Mouse (Mus musculus): ENCODE results near the gene Arl6. TPM values are rescaled to one million over a fixed set of nuclear protein-coding genes. Genes with fewer than 3 reads are reported as not detected.
A peak's percentile ranks its signal among the peaks of the same experiment; 100 is the strongest.

Gene Arl6
- polyA plus RNA-seq (2015; fragmentation: Nextera tagmentation; extraction: Ambion mirVana) = 3.0 and 3.2 TPM in 2 replicates

- WGBS (ENCODE audit: insufficient replicate concordance) = under 1% methylated on average over 46 of the region's 46 CpGs
- Histone ChIP-seq H3K4me1 (replicated peaks) (peaks cover 11% of the 10 kb centered on the region), H3K4me2 (peak within 1 kb of the TSS; percentile 87), H3K9me3 (replicated peaks) (no peaks in the 10 kb centered on the region), H3K27me3 (peaks cover 3% of the 10 kb centered on the region; the same call in 1 of the 2 replicates), H3K27ac (replicated peaks) (peak within 1 kb of the TSS; percentile 88), H3K36me3 (replicated peaks) (no peaks in the 10 kb centered on the region), H3K9ac (peak within 1 kb of the TSS; percentile 43; the same call in 1 of the 2 replicates), H3K4me3 (replicated peaks) (peak within 1 kb of the TSS; percentile 74)
- peak; percentile 95 for ATAC-seq (ENCODE audit: insufficient read depth)
Observed at GRCm38 (mm10) chr16:59639102-59639691, at the start of gene Arl6. Gene Arl6, minus strand, starts transcription at chr16:59639391.

GRCm38 (mm10) chr16:59685135-59685534 lies 45.9 kb upstream of the Arl6 start:
- Histone ChIP-seq H3K9me3 (replicated peaks) (no peaks in the 10 kb centered on the region), H3K4me1 (replicated peaks) (no peaks in the 10 kb centered on the region), H3K4me3 (replicated peaks) (no peak overlapping the region), H3K27me3 (no peaks in the 10 kb centered on the region), H3K4me2 (no peak overlapping the region), H3K36me3 (replicated peaks) (no peaks in the 10 kb centered on the region), H3K27ac (replicated peaks) (no peak overlapping the region), H3K9ac (no peak overlapping the region)
- WGBS (ENCODE audit: insufficient replicate concordance) = 46% methylated on average over 5 of the region's 5 CpGs
- ATAC-seq (ENCODE audit: insufficient read depth) = no peak

- no peak overlapping the region for H3K27ac ChIP-seq (replicated peaks)
- WGBS (ENCODE audit: insufficient replicate concordance) = 8% methylated on average over 8 of the region's 8 CpGs
- H3K9ac ChIP-seq = no peak overlapping the region
- no peaks in the 10 kb centered on the region for H3K36me3 ChIP-seq (replicated peaks)
- H3K9me3 ChIP-seq (replicated peaks) = no peaks in the 10 kb centered on the region
- H3K4me3 ChIP-seq (replicated peaks) = no peak overlapping the region
- H3K27me3 ChIP-seq = no peaks in the 10 kb centered on the region
- H3K4me2 ChIP-seq = no peak overlapping the region
- ATAC-seq (ENCODE audit: insufficient read depth) = no peak
- H3K4me1 ChIP-seq (replicated peaks) = no peaks in the 10 kb centered on the region
Observed at GRCm38 (mm10) chr16:59683434-59683833, 44.2 kb upstream of the Arl6 start.

- H3K27me3 ChIP-seq = no peaks in the 10 kb centered on the region
- 71% methylated on average over 8 of the region's 8 CpGs for WGBS (ENCODE audit: insufficient replicate concordance)
- no peak for ATAC-seq (ENCODE audit: insufficient read depth)
Observed at GRCm38 (mm10) chr16:59682216-59682891, 43.2 kb upstream of the Arl6 start.

GRCm38 (mm10) chr16:59666938-59667337 lies 27.7 kb upstream of the Arl6 start:
- Histone ChIP-seq H3K4me2 (no peak overlapping the region), H3K9me3 (replicated peaks) (no peaks in the 10 kb centered on the region), H3K4me3 (replicated peaks) (no peak overlapping the region), H3K27ac (replicated peaks) (no peak overlapping the region), H3K27me3 (no peaks in the 10 kb centered on the region), H3K4me1 (replicated peaks) (no peaks in the 10 kb centered on the region), H3K36me3 (replicated peaks) (no peaks in the 10 kb centered on the region), H3K9ac (no peak overlapping the region)
- 67% methylated on average over 2 of the region's 2 CpGs for WGBS (ENCODE audit: insufficient replicate concordance)
- ATAC-seq (ENCODE audit: insufficient read depth) = no peak

More at GRCm38 (mm10) chr16:59682216-59682891, 43.2 kb upstream of the Arl6 start:
- Histone ChIP-seq H3K27ac (replicated peaks) (no peak overlapping the region), H3K36me3 (replicated peaks) (no peaks in the 10 kb centered on the region), H3K4me1 (replicated peaks) (no peaks in the 10 kb centered on the region), H3K4me3 (replicated peaks) (no peak overlapping the region), H3K9ac (no peak overlapping the region), H3K9me3 (replicated peaks) (no peaks in the 10 kb centered on the region), H3K4me2 (no peak overlapping the region)

GRCm38 (mm10) chr16:59643766-59644165 lies 4.6 kb upstream of the Arl6 start:
- no peaks in the 10 kb centered on the region for H3K36me3 ChIP-seq (replicated peaks)
- peaks cover 8% of the 10 kb centered on the region for H3K4me1 ChIP-seq (replicated peaks)
- no peak overlapping the region for H3K4me3 ChIP-seq (replicated peaks)
- no peak overlapping the region for H3K4me2 ChIP-seq
- H3K27me3 ChIP-seq = peaks cover 3% of the 10 kb centered on the region; the same call in 1 of the 2 replicates
- ATAC-seq (ENCODE audit: insufficient read depth) = no peak
- WGBS (ENCODE audit: insufficient replicate concordance) = 46% methylated on average over 2 of the region's 2 CpGs
- no peak overlapping the region for H3K9ac ChIP-seq
- no peak overlapping the region for H3K27ac ChIP-seq (replicated peaks)
- no peaks in the 10 kb centered on the region for H3K9me3 ChIP-seq (replicated peaks)

GRCm38 (mm10) chr16:59639985-59640384 lies 794 bp upstream of the Arl6 start:
- H3K36me3 ChIP-seq (replicated peaks) = no peaks in the 10 kb centered on the region
- H3K27ac ChIP-seq (replicated peaks) = no peak overlapping the region
- no peak overlapping the region for H3K4me3 ChIP-seq (replicated peaks)
- no peak overlapping the region for H3K9ac ChIP-seq
- no peaks in the 10 kb centered on the region for H3K9me3 ChIP-seq (replicated peaks)
- H3K27me3 ChIP-seq = peaks cover 3% of the 10 kb centered on the region; the same call in 1 of the 2 replicates
- H3K4me1 ChIP-seq (replicated peaks) = peaks cover 11% of the 10 kb centered on the region
- 0 out of 2 replicates have a peak overlapping the region, but pooled peaks have one; percentile 87 for H3K4me2 ChIP-seq
- no peak for ATAC-seq (ENCODE audit: insufficient read depth)
- 80% methylated on average over 3 of the region's 3 CpGs for WGBS (ENCODE audit: insufficient replicate concordance)

GRCm38 (mm10) chr16:59634598-59634997 lies 4.6 kb downstream of the Arl6 start:
- Histone ChIP-seq H3K4me3 (replicated peaks) (no peak overlapping the region), H3K9ac (no peak overlapping the region), H3K36me3 (replicated peaks) (no peaks in the 10 kb centered on the region), H3K4me2 (no peak overlapping the region), H3K9me3 (replicated peaks) (no peaks in the 10 kb centered on the region), H3K4me1 (replicated peaks) (peaks cover 10% of the 10 kb centered on the region), H3K27me3 (no peaks in the 10 kb centered on the region; the same call in 1 of the 2 replicates), H3K27ac (replicated peaks) (no peak overlapping the region)
- ATAC-seq (ENCODE audit: insufficient read depth) = no peak
- 64% methylated on average over 2 of the region's 2 CpGs for WGBS (ENCODE audit: insufficient replicate concordance)

- no peak for ATAC-seq (ENCODE audit: insufficient read depth)
- H3K9me3 ChIP-seq (replicated peaks) = no peaks in the 10 kb centered on the region
- no peak overlapping the region for H3K9ac ChIP-seq
- 81% methylated on average over 2 of the region's 2 CpGs for WGBS (ENCODE audit: insufficient replicate concordance)
- H3K4me3 ChIP-seq (replicated peaks) = no peak overlapping the region
- H3K36me3 ChIP-seq (replicated peaks) = no peaks in the 10 kb centered on the region
- H3K4me2 ChIP-seq = no peak overlapping the region
- H3K27me3 ChIP-seq = no peaks in the 10 kb centered on the region
- no peak overlapping the region for H3K27ac ChIP-seq (replicated peaks)
- H3K4me1 ChIP-seq (replicated peaks) = no peaks in the 10 kb centered on the region
Observed at GRCm38 (mm10) chr16:59621554-59621953, 17.6 kb downstream of the Arl6 start.

- WGBS (ENCODE audit: insufficient replicate concordance) = 21% methylated on average over 3 of the region's 3 CpGs
- no peaks in the 10 kb centered on the region for H3K9me3 ChIP-seq (replicated peaks)
- no peak for ATAC-seq (ENCODE audit: insufficient read depth)
Observed at GRCm38 (mm10) chr16:59617167-59617566, 22.0 kb downstream of the Arl6 start.

GRCm38 (mm10) chr16:59615675-59616074 lies 23.5 kb downstream of the Arl6 start:
- H3K36me3 ChIP-seq (replicated peaks) = no peaks in the 10 kb centered on the region
- no peak for ATAC-seq (ENCODE audit: insufficient read depth)
- H3K27me3 ChIP-seq = no peaks in the 10 kb centered on the region
- WGBS (ENCODE audit: insufficient replicate concordance) = 62% methylated on average over 3 of the region's 3 CpGs
- no peak overlapping the region for H3K4me3 ChIP-seq (replicated peaks)
- H3K27ac ChIP-seq (replicated peaks) = no peak overlapping the region
- no peaks in the 10 kb centered on the region for H3K9me3 ChIP-seq (replicated peaks)
- H3K4me2 ChIP-seq = no peak overlapping the region
- H3K9ac ChIP-seq = no peak overlapping the region
- H3K4me1 ChIP-seq (replicated peaks) = no peaks in the 10 kb centered on the region

More at GRCm38 (mm10) chr16:59617167-59617566, 22.0 kb downstream of the Arl6 start:
- Histone ChIP-seq H3K9ac (no peak overlapping the region), H3K4me2 (no peak overlapping the region), H3K36me3 (replicated peaks) (no peaks in the 10 kb centered on the region), H3K4me3 (replicated peaks) (no peak overlapping the region), H3K27me3 (no peaks in the 10 kb centered on the region), H3K27ac (replicated peaks) (no peak overlapping the region), H3K4me1 (replicated peaks) (no peaks in the 10 kb centered on the region)

All from liver, embryonic 15.5 days (tissue).